Mouse (Mus musculus) frontal cortex, postnatal 25 days (tissue): ENCODE measurements around the gene Gpc6.

Experiments
- DNase-seq, 2 experiments: peaks; one replicate each; pipeline ENCODE4 v3.0.0; 2022; ENCODE audit warnings: low spot score in 2 of 2

The Gpc6 gene

DNA sequence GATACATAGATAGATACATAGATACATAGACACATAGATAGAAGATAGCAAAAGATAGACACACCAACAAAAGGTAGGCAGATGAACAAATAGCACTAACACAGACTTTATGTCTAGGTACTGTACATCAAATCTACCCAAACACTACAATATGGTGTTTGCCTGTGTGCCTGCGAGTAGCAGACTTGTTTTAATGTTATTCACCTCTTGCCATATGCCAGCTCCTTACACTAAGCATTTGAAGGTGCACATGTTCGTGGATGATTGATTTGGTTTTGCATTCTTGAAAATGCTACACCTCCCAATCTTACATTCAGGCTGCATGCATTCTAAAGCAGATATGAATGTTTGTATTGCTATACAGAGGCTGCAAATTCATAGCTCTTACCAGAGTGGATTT is 680.6 kb downstream of the Gpc6 start:
- DNase-seq: no peak

DNA sequence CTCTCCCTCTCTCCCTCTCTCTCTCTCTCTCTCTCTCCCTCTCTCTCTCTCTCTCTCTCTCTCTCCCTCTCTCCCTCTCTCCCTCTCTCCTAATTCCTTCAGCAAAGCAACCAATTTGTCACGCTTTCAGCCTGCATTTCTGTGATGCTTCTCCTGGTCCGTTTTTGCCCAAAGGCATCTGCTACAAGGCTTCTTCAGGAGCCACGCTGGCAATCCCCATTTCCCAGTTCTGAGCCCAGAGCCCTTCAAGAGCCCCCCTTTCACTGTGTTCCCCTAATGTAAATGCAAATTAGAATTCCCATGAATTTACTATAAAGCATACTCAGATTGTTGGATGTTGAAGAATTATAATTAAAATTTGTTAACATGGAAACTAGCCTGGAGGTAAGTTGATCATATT is 686.0 kb downstream of the Gpc6 start:
- DNase-seq: no peak

DNA sequence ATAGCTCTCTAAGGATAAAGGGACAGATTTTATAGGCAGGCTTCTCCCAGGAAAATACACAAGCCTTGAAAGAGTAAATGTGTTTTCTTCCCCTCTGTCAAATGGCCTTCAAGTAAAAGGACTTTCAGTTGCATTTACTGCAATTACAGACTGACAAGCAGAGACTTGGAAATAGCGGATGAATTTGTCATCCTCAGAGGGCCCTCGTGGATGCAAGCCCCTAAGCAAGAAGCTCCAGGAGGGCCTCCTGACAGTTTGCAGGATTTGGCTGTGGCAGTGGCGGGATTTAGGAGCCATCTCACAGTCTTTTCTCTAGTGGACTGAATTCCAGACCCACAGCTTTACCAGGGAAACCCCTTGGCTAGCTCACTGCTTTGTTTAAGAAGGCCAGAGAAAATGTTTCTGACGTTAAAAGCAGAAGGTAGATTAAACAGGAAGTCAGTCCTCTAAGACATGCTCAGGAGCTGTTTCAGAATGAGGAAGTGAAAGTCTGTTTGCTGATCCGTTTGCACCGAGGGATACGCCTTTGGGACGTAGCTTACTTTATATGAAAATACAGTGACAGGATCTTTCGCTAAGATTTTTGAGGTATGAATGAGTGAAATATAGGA is 700.1 kb downstream of the Gpc6 start:
- no peak for DNase-seq

DNA sequence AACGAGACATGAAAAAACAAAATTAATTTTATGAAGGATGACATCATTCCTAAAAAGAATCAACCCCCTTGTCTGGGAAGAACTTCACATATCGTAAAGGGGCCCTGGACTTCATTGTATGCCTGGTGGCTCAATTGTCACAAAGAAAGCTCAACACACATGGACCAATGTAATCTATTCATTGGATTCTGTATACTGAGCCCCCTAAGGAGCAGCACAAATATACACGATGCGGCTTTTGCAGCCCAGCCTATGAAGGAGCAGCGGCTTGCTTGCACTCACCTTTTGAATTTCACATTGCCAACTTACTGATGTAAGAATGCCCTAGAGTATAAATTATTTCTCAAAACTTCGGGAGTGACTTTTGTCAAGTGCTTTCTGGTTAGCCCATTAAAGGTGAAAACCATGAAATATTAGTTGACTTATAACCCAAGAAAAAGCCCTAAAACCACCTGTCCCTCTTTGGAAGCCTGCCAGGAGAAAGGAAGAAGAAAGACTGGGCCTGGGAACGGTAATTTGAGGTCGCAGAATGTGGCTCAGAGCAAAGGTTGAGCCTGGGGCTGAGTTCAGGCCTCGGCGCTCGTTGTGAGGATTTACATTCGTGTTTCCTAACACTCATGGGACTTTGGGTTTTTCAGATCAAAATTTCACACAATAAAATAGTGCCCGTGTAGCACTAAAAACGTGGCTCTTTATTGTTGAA is 709.3 kb downstream of the Gpc6 start:
- no peak for DNase-seq

DNA sequence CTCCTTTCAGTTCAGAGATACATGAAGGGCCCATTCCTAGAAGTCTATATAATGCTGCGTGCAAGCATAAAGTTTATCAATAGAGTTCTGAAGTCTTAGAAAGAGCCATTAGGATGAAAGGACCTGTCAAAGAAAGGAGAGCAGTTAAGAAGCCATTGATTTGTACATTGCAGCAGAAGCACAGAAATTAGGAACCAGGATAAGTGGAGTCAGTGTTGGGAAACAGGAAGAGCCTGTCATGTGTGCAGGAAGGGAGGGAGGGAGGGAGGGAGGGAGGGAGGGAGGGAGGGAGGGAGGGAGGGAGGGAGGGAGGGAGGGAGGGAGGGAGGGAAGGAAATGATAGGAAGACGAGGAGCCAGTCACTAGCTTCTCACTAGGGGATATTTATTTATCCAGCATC is 716.7 kb downstream of the Gpc6 start:
- no peak for DNase-seq

DNA sequence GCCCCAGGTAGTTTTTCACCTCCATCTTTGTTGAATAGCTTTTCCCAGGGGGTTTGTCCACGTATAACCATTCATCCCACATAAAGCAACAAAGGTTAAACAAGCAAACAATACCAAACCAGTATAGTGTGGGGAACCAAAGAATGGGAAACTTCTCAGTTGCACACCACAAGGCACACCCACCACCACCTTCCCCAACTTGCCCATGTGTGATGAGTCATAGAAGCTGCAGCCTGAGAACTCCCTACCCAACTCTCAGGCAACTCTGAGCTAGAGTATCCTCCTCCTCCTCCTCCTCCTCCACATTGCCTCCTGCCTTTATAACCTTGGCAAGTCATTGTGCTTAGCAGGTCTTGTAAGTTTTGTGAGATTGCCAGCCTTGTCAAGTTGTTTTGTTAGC is 718.0 kb downstream of the Gpc6 start:
- no peak for DNase-seq

DNA sequence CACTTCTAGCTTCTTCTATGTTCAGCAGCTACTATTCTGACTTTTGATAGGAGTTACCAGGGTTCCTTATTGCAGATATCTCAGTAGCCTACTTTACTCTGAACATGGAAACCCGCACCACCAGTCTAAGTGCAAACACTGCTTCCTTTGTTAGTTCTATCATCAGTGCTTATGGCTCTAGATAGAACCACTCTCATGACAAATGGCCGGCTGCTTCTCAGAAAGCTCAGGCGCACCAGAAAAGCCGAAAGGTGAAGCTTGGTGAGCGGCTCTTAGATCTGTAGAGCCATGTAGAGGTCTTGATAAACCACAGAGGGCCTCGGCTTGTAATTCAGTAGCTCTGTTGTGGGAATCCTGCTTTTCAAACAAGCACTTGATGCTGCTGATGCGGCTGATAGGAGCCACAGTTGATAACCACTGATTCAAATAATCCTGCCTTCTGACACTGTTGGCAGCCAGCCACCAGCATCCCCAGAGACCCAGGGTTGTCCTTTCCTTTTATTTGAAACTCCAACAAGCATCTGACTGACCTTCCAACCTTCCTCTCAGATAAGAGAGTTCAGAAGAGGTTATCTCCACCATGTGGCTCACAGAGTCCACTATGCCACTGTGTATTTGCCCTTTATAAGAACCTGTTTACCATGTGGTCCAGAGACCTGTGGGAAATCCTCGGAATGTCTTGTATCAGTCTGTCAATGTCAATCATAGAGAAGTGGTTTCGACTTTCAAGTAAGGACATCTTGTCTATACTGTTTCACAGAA is 723.3 kb downstream of the Gpc6 start:
- DNase-seq: no peak

DNA sequence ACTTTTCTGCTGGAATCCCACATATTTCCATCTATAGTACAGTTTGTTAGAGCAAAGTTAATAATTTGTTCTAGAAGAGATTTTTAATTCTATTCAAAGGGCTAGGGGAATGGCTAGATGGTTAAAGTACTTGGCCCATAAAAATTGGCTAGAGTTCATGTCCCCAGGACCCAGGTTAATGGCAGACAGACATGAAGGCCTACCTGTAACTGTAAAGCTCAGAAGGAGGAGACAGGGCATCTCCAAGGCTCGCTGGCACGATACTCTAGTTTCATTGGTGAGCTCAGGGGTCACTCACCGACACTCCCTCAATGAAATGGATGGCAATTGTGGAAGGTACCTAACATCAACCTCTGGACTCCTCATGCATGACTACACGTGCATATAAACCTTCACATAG is 725.0 kb downstream of the Gpc6 start:
- no peak for DNase-seq

DNA sequence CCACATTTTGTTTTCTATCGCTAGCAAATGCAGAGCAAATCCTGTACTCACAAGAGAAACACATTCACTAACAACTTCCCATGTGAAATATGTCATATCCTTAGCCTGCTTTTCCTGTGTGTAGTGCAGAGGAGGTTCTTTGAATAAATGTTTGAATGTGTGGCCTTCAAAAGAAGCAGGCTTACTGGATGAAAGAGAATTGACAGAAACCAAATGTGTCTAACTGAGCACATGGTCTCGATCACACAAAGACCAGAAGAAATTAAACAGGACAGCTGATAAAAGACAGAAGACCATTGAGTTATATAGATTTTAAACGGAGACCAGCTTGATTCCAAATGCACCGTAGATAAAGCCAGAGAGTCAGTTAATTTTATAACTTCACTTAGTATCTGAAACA is 726.2 kb downstream of the Gpc6 start:
- DNase-seq: no peak

DNA sequence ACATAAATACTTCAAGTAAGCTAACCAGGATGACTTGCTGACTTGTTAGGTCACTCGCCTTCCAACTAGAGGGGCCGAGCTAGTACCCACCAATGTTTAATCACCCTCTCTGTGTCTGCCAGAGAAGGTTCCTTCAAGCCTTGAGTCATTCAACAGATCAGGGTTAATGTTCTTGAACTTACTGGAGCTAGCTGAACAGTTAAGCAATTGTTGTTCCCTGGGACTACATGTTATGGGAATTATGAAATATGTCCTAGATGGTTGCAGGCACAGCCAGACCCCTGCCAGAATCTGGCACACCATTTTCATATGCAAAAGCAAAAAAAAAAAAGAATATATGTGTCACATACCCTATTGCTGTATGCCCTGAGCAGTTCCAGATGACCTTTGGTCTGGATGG is 726.8 kb downstream of the Gpc6 start:
- DNase-seq: no peak

DNA sequence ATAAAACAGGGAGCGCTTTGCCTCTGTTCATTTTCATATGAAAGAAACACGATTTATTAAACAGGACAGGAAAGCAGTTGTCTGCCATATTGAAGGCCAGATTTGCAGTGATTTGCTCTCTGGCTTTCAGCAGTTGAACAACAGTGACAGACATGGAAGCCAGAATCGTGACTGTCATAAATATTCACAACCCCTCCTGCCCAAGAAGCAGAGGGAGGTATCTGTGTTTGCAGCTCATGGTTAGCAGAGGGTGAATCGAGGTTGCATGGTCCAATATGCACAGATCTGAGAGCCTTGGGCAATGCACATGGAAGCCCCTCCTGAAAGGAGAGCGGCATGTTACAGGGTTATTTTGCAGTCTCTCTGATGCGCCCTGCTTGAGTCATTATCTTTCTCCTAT is 730.3 kb downstream of the Gpc6 start:
- DNase-seq: no peak

DNA sequence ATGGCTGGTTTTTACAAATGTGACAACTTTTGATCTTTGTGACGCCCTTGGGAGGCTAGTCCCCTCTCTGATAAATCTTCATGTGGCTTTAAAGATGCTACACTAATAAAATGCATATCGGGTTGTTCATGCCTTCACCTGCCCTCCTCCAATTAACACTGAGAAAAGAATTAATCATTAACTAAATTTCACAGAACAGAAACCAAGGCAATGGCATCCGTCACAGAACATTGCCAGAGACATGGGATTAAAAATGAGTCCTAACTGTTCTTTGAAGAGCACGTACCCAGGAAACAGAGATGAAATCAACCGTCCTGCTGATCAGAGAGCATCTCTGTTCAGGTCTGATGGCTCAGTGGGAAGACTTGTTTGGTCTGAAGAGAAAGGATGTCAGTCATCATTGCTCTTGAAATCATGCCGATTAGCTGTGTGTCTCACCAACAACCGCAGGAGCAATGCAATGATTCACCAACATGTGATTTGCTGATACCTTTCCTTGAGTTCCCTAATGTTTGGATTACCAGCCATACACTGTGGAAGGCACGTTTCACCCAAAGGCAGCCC is 734.2 kb downstream of the Gpc6 start:
- no peak for DNase-seq

DNA sequence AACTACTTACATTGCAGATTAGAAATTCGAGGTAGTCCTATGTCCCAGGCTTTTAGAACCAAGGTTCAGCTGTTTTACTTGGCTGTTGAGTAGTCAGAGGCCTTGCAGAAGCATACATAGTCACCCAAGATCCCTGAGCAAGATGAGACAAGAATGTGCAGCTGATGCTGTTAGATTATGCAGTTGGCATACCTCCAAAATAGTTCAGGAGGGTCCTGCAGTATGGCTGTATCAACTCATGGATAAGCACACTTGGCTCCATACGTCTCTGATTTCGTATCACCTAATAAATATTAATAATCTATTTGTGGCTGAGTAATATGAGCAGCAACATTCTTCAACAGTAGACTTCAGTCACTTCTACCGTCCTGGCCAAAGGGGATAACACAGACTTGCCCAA is 737.1 kb downstream of the Gpc6 start:
- DNase-seq: no peak

DNA sequence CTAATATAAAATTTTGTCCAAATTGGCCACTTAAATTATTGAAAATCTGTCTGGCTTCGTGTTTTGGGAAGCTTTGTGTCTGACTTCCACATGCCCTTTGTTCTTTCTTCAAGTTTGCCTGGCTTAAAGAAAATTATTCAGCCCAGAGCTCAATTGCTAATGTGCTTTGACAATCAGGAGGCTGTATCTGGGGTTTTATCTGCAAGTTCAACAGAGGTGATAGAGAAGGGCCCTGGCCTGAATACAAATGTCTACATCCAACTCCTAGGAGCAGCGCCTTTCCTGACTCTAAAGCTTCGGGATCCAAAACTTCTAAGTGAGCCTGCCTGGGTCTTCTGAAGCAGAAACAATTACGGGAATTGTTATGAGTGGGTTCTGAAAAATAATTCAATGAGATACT is 739.7 kb downstream of the Gpc6 start:
- no peak for DNase-seq

DNA sequence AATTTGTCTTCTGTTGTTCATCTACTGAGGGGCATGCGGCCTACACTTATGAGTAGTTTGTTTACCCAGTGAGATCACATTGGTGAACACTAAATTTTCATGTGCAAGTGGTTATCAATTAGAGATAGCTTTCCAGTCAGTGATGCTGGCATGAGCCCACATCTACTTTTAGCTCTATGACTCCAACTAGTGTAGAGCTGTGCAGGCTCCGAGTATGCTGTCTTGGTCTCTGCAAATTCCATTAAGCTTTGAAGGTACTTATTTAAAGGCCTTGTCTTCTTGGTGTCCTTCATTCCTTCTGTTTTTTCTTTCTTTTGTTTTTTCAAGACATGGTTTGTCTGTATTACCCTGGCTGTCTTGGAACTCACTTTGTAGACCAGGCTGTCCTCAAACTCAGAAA is 741.0 kb downstream of the Gpc6 start:
- DNase-seq: no peak

DNA sequence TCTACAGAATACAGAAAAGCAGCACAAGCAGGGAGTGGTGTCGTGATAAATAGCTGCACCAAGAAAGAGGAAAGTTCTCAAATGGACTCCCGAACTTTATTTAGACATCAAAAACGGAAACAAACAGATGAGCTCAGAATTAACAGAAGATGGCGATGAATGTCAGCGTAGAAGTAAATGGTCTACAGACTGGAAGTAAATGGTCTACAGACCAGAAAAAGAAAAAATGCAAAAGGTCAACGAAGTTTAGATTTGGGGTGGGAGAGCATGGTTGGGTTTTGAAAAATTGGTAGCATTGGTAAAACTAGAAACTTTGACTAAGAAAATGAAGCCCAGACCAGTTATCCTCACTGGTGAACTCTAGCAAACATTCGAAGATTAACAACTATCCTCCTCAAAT is 748.4 kb downstream of the Gpc6 start:
- DNase-seq: no peak

DNA sequence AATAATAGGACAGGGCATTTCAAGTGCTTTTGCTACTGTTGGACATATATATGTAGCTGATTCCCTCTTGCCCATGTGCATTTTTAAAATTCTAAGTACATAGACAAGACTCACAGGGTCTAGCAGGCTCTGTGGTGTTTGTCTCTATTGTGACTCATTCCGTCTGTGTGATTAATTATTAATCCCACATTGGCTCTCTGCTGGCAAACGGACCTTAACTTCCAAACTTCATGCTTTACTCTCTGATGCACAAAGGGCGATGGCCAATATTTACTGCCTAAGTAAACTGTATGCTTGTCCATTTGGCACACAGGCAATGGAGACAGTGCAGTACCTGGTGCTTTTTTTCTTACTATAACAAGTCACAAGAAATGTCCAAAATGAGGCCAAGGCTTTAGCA is 749.4 kb downstream of the Gpc6 start:
- no peak for DNase-seq

DNA sequence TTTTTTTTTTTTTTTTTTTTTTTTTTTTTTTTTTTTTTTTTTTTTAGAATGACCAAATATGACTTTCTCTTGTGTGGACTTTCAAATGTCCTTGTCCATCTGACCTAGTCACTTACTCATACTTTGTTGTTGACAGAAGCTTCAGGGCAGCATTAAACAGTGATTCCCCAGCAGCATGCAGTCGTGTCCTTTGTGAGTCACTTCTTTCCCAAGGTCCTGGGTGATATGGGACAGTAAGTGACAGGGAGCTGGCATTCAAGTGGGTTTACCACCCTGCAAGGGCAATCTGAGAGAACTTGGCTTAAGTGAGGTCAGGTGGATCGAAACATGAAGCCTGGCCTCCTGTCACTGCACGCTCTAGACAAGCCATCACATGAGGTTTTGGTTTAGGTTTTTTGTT is 754.8 kb downstream of the Gpc6 start:
- no peak for DNase-seq

DNA sequence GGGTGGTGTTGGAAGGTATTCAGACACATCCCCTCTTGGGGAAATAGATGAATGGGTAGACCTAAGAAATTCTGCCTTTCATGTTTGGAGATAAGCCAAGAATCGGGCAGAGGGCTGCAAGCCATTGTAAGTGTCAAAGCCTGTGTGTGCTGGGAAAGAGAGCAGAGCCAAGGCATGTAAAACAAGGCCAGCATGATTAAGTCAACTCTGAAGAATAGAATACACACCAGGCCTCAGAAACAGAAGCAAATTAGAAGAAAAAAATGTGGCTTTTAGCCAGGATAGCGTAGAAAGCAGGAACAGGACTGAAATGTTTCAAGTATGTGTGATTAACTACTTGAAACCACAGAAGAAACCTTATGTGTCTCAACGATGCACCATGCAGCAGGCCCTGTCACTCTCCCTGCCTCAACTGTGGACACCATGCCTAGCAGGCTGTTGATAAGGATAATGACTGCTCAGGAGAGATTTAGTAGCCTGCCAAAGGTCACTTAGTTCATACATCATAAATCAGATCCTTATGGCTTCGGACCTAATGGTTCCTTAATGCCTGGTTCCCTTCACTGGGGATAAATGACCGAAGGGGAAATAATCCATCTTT is 756.3 kb downstream of the Gpc6 start:
- DNase-seq: no peak

DNA sequence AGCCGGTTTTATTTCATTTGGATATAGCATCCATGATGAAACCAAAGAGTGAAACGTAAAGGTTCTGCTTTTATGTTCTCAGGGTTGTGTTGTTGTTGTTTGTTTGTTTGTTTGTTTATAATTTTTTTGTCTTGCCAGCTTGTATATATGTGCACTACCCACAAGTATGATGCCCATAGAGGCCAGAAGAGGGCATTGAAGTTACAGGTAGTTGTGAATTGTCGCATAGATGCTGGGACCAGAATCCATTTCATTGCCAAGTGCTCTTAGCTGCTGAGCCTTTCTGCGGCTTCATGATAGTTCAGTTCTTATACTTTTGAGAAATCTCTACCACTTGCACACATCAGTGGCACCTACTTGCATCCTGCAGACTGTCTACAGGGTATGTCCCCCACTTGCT is 758.0 kb downstream of the Gpc6 start:
- DNase-seq: no peak

DNA sequence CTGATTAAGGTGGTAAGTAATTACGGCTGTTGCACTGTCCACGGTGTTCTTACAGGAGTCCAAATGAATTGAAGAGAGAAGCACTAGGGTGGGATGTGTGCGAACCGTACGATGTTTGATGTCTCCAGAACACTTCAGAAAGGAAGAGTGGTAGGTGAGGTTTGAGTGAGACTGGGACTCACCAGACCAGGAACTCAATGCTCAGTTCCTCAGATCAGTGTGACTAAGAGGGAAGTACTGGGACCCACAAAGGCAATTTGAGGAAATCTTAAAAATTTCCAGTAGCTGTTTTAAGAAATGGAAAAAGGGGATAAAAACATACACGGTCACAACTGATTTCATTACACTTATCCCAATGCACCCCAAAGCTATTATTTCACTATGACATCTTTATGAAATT is 764.7 kb downstream of the Gpc6 start:
- no peak for DNase-seq

DNA sequence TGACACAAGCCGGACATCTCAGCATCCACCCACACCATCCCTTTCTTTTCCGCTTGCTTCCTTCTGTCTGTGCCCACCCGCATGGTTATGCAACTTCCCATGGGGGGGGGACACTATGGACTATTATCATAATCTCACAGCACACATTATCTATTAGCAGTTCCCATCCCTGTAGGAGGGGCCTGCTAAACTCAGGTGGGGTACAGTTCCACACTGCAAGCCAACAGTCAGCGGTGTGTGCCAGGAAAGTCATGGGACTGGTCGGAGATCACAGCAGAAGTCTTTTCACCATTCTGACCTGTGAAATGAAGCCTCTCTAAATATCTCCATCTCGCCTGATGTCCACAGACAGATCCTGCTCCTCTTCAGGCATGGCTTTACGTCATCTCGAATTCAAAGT is 770.5 kb downstream of the Gpc6 start:
- DNase-seq: no peak
